Mouse (Mus musculus): ENCODE results near the gene Tead4. TPM values are rescaled to one million over a fixed set of nuclear protein-coding genes. Genes with fewer than 3 reads are reported as not detected.
A peak's percentile ranks its signal among the peaks of the same experiment; 100 is the strongest.

Gene Tead4
- polyA plus RNA-seq, 1 experiment from 2014 or later = 1.3 TPM

GRCm38 (mm10) chr6:128250596-128250995, 50.0 kb downstream of the Tead4 start:
- ATAC-seq (ENCODE audit: insufficient number of reproducible peaks, low FRiP score, low TSS enrichment, low read depth) = no peak
- Histone ChIP-seq H3K4me2 (ENCODE audit: low read depth, severe bottlenecking) (no peak overlapping the region), H3K9ac (ENCODE audit: low read length) (no peak overlapping the region), H3K4me3 (ENCODE audit: low read depth, low read length) (no peak overlapping the region), H3K27ac (replicated peaks; ENCODE audit: low read depth, low read length) (no peak overlapping the region), H3K36me3 (ENCODE audit: control insufficient read depth, insufficient read depth, low read length) (no peaks in the 10 kb centered on the region), H3K27me3 (ENCODE audit: control insufficient read depth, insufficient read depth, low read length) (no peaks in the 10 kb centered on the region), H3K4me1 (ENCODE audit: control insufficient read depth, insufficient read depth, low read length) (no peaks in the 10 kb centered on the region), H3K9me3 (ENCODE audit: control insufficient read depth, low read length) (no peaks in the 10 kb centered on the region)
- 87% methylated on average over 5 of the region's 5 CpGs for WGBS
- DNase-seq (ENCODE audit: low spot score) = no peak

DNA sequence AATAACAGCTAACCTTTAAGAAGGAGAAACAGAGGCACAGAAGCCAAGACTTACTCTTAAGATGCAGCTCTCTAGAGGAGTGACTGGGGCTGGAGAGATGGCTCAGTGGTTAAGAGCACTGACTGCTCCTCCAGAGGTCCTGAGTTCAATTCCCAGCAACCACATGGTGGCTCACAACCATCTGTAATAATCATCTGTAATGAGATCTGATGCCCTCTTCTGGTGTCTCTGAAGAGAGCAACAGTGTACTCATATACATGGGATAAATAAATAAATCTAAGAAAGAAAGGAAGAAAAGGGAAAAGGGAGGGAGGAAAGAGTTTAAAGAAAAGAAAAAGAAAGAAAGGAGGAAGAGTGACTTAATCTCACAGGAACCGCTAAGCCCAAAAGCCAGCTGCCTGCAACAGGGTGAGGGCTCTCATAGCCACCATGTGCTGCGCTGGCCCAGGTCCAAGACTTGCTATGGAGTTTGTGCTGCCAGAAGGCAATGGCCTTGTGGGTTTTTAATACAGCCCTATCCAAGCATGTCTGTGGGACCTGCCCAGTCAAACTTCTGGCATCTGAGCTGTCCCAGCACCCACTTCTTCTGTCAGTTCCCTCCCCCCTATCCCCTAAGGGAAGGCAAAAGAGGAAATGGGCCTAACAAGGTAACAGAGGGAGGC, 63.4 kb downstream of the Tead4 start:
- Histone ChIP-seq H3K9me3 (ENCODE audit: control insufficient read depth, low read length) (no peaks in the 10 kb centered on the region), H3K4me1 (ENCODE audit: control insufficient read depth, insufficient read depth, low read length) (no peaks in the 10 kb centered on the region)
- no peak for ATAC-seq (ENCODE audit: insufficient number of reproducible peaks, low FRiP score, low TSS enrichment, low read depth)

DNA sequence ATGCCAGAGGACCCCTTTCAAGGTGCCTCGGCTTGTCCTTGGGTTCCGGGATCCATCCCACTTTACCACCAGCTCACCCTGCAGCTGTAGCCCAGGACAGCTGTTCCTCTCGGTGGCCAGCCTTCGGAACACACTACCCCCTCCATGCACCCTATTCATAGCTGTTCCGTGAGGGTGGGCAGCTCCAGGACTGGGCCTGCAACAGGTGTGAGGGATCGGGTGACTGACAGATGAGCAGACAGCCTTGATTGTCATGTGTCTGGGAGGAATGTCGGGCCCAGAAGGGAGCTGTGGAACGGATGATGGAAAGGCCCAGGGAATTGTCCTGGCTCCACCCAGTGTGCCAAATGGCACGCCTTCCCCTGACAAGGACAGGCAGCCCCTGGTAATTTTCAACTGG, 64.0 kb downstream of the Tead4 start:
- H3K9ac ChIP-seq (ENCODE audit: low read length) = no peak overlapping the region
- H3K4me1 ChIP-seq (ENCODE audit: control insufficient read depth, insufficient read depth, low read length) = no peaks in the 10 kb centered on the region
- no peaks in the 10 kb centered on the region for H3K36me3 ChIP-seq (ENCODE audit: control insufficient read depth, insufficient read depth, low read length)
- no peak overlapping the region for H3K4me2 ChIP-seq (ENCODE audit: low read depth, severe bottlenecking)
- DNase-seq (ENCODE audit: low spot score) (no peak), ATAC-seq (ENCODE audit: insufficient number of reproducible peaks, low FRiP score, low TSS enrichment, low read depth) (peak; percentile 65)
- 59% methylated on average over 9 of the region's 9 CpGs for WGBS
- H3K4me3 ChIP-seq (ENCODE audit: low read depth, low read length) = no peak overlapping the region
- no peak overlapping the region for H3K27ac ChIP-seq (replicated peaks; ENCODE audit: low read depth, low read length)
- no peaks in the 10 kb centered on the region for H3K9me3 ChIP-seq (ENCODE audit: control insufficient read depth, low read length)
- no peaks in the 10 kb centered on the region for H3K27me3 ChIP-seq (ENCODE audit: control insufficient read depth, insufficient read depth, low read length)

More for the DNA sequence above, 63.4 kb downstream of the Tead4 start:
- DNase-seq (ENCODE audit: low spot score) = no peak
- Histone ChIP-seq H3K27ac (replicated peaks; ENCODE audit: low read depth, low read length) (no peak overlapping the region), H3K36me3 (ENCODE audit: control insufficient read depth, insufficient read depth, low read length) (no peaks in the 10 kb centered on the region), H3K4me3 (ENCODE audit: low read depth, low read length) (no peak overlapping the region), H3K4me2 (ENCODE audit: low read depth, severe bottlenecking) (no peak overlapping the region), H3K27me3 (ENCODE audit: control insufficient read depth, insufficient read depth, low read length) (no peaks in the 10 kb centered on the region), H3K9ac (ENCODE audit: low read length) (no peak overlapping the region)
- WGBS = 92% methylated on average over 2 of the region's 2 CpGs

DNA sequence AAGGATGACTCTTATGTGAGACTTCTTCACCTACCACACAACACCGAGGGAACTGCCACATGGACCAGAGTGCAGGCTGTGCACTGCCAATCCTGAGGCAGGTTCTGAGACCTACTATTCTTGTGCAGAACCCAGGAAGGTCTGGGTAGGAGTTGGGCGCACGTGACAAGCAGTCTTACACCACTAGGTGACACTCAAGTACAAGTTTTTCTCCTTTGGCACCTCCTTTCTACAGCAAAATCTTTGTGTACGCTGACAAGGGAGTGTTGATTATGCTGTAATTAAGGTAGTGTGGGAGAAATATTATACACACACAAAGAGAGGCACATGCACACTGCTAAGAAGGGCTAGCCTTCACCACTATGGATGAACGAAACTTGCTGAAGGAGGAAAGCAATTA, 66.4 kb downstream of the Tead4 start:
- 0 out of 2 replicates have a peak, but pooled peaks have one; percentile 22 for ATAC-seq (ENCODE audit: insufficient number of reproducible peaks, low FRiP score, low TSS enrichment, low read depth)
- no peaks in the 10 kb centered on the region for H3K9me3 ChIP-seq (ENCODE audit: control insufficient read depth, low read length)
- H3K36me3 ChIP-seq (ENCODE audit: control insufficient read depth, insufficient read depth, low read length) = no peaks in the 10 kb centered on the region
- no peaks in the 10 kb centered on the region for H3K27me3 ChIP-seq (ENCODE audit: control insufficient read depth, insufficient read depth, low read length)
- no peak overlapping the region for H3K27ac ChIP-seq (replicated peaks; ENCODE audit: low read depth, low read length)
- H3K9ac ChIP-seq (ENCODE audit: low read length) = no peak overlapping the region
- H3K4me2 ChIP-seq (ENCODE audit: low read depth, severe bottlenecking) = no peak overlapping the region
- peak; percentile 54 for DNase-seq (ENCODE audit: low spot score)
- WGBS = 28% methylated on average over 5 of the region's 5 CpGs
- H3K4me3 ChIP-seq (ENCODE audit: low read depth, low read length) = no peak overlapping the region
- no peaks in the 10 kb centered on the region for H3K4me1 ChIP-seq (ENCODE audit: control insufficient read depth, insufficient read depth, low read length)

DNA sequence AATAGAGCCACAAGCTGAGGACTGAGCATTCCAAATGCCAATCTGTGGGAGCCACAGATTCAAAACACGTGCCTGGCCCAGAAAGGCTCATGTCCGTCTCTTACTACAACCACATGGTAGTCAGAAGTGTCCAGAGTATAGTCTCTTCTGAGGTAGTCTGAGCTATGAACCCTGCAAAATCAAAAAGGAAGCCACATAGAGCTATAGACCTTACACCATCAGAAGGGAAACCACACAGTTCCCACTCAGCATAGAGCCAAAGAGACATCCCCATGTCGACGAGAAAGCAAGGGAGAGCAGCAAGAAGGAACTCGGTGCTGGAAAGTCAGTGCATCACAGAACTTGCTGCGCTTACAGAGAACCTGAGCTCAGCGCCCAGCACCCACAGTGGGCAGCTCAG, 68.4 kb downstream of the Tead4 start:
- H3K27me3 ChIP-seq (ENCODE audit: control insufficient read depth, insufficient read depth, low read length) = no peaks in the 10 kb centered on the region
- DNase-seq (ENCODE audit: low spot score) (no peak), ATAC-seq (ENCODE audit: insufficient number of reproducible peaks, low FRiP score, low TSS enrichment, low read depth) (no peak)
- 72% methylated on average over 7 of the region's 7 CpGs for whole genome bisulfite sequencing
- H3K4me1 ChIP-seq (ENCODE audit: control insufficient read depth, insufficient read depth, low read length) = no peaks in the 10 kb centered on the region
- no peaks in the 10 kb centered on the region for H3K9me3 ChIP-seq (ENCODE audit: control insufficient read depth, low read length)
- no peaks in the 10 kb centered on the region for H3K36me3 ChIP-seq (ENCODE audit: control insufficient read depth, insufficient read depth, low read length)
- H3K4me3 ChIP-seq (ENCODE audit: low read depth, low read length) = no peak overlapping the region
- no peak overlapping the region for H3K4me2 ChIP-seq (ENCODE audit: low read depth, severe bottlenecking)
- H3K27ac ChIP-seq (replicated peaks; ENCODE audit: low read depth, low read length) = no peak overlapping the region
- H3K9ac ChIP-seq (ENCODE audit: low read length) = no peak overlapping the region

DNA sequence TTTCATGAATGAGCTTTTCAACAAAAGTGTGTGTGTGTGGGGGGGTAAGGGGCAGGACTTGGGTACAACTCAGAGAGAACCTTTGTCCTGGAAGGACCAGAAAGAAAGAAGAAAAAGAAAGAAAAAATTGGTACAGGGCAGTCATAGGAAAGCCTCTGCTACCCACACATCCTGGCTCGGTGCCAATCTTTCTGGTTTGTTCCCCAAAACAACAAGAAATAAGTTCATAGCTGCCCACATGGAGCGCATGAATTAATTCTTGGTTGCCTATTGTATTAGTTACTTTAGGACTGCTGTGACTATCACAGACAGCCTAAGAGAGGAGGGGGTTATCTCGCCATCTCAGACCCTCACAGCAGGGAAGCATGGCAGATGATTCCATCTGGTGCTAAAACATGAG, 68.9 kb downstream of the Tead4 start:
- ATAC-seq (ENCODE audit: insufficient number of reproducible peaks, low FRiP score, low TSS enrichment, low read depth) (no peak), DNase-seq (ENCODE audit: low spot score) (no peak)
- no peaks in the 10 kb centered on the region for H3K9me3 ChIP-seq (ENCODE audit: control insufficient read depth, low read length)
- H3K36me3 ChIP-seq (ENCODE audit: control insufficient read depth, insufficient read depth, low read length) = no peaks in the 10 kb centered on the region
- H3K4me2 ChIP-seq (ENCODE audit: low read depth, severe bottlenecking) = no peak overlapping the region
- no peak overlapping the region for H3K4me3 ChIP-seq (ENCODE audit: low read depth, low read length)
- H3K27ac ChIP-seq (replicated peaks; ENCODE audit: low read depth, low read length) = no peak overlapping the region
- H3K4me1 ChIP-seq (ENCODE audit: control insufficient read depth, insufficient read depth, low read length) = no peaks in the 10 kb centered on the region
- H3K9ac ChIP-seq (ENCODE audit: low read length) = no peak overlapping the region
- H3K27me3 ChIP-seq (ENCODE audit: control insufficient read depth, insufficient read depth, low read length) = no peaks in the 10 kb centered on the region
- WGBS = 87% methylated on average over 3 of the region's 3 CpGs

- H3K9ac ChIP-seq (ENCODE audit: low read length) = no peak overlapping the region
- H3K27me3 ChIP-seq (ENCODE audit: control insufficient read depth, insufficient read depth, low read length) = no peaks in the 10 kb centered on the region
- ATAC-seq (ENCODE audit: insufficient number of reproducible peaks, low FRiP score, low TSS enrichment, low read depth) (no peak), DNase-seq (ENCODE audit: low spot score) (peak; percentile 58)
- 26% methylated on average over 8 of the region's 8 CpGs for WGBS
- H3K4me1 ChIP-seq (ENCODE audit: control insufficient read depth, insufficient read depth, low read length) = no peaks in the 10 kb centered on the region
- H3K27ac ChIP-seq (replicated peaks; ENCODE audit: low read depth, low read length) = no peak overlapping the region
- H3K36me3 ChIP-seq (ENCODE audit: control insufficient read depth, insufficient read depth, low read length) = no peaks in the 10 kb centered on the region
- no peaks in the 10 kb centered on the region for H3K9me3 ChIP-seq (ENCODE audit: control insufficient read depth, low read length)
- H3K4me3 ChIP-seq (ENCODE audit: low read depth, low read length) = no peak overlapping the region
- no peak overlapping the region for H3K4me2 ChIP-seq (ENCODE audit: low read depth, severe bottlenecking)
Measured at GRCm38 (mm10) chr6:128227438-128228017, 73.1 kb downstream of the Tead4 start.

DNA sequence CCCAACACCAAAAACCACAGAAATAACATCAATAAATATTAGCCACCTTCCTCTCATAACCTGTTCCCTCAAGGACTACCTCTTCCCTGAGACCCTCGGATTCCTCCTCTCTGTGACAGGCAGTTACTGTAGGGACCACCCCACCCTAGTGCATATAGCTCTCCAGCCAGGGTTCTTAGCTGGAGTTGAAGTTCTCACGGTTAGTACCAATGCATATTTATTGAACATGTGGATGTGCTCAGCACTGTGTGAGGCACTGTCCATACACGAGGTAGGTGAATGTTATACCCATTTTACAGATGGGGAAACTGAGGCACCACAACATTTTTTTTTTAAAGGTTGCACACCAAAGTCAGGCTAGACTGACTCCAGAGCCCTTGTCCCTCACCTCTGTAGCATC, 73.7 kb downstream of the Tead4 start:
- Histone ChIP-seq H3K27me3 (ENCODE audit: control insufficient read depth, insufficient read depth, low read length) (no peaks in the 10 kb centered on the region), H3K4me1 (ENCODE audit: control insufficient read depth, insufficient read depth, low read length) (no peaks in the 10 kb centered on the region), H3K4me3 (ENCODE audit: low read depth, low read length) (no peak overlapping the region), H3K36me3 (ENCODE audit: control insufficient read depth, insufficient read depth, low read length) (no peaks in the 10 kb centered on the region), H3K9me3 (ENCODE audit: control insufficient read depth, low read length) (no peaks in the 10 kb centered on the region), H3K27ac (replicated peaks; ENCODE audit: low read depth, low read length) (no peak overlapping the region), H3K4me2 (ENCODE audit: low read depth, severe bottlenecking) (no peak overlapping the region), H3K9ac (ENCODE audit: low read length) (no peak overlapping the region)
- ATAC-seq (ENCODE audit: insufficient number of reproducible peaks, low FRiP score, low TSS enrichment, low read depth) = no peak
- WGBS = 85% methylated on average over 3 of the region's 3 CpGs
- no peak for DNase-seq (ENCODE audit: low spot score)

DNA sequence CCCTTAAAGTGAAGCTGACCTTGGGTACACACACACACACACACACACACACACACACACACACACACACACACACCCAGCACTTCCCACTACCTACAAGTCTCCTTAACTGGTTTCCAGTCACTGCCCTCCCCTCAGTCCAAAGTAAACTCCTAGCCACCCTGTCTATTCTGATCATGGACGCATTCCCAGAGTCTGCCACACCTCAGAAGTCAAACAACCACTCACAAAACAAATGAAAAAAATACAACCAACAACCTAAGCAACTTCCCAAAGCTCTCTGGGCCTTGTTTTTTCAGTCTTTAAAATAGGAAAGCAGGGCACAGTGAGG, 74.8 kb downstream of the Tead4 start:
- Histone ChIP-seq H3K36me3 (ENCODE audit: control insufficient read depth, insufficient read depth, low read length) (no peaks in the 10 kb centered on the region), H3K27ac (replicated peaks; ENCODE audit: low read depth, low read length) (no peak overlapping the region), H3K4me3 (ENCODE audit: low read depth, low read length) (no peak overlapping the region), H3K9ac (ENCODE audit: low read length) (no peak overlapping the region), H3K4me1 (ENCODE audit: control insufficient read depth, insufficient read depth, low read length) (no peaks in the 10 kb centered on the region), H3K4me2 (ENCODE audit: low read depth, severe bottlenecking) (no peak overlapping the region), H3K27me3 (ENCODE audit: control insufficient read depth, insufficient read depth, low read length) (no peaks in the 10 kb centered on the region), H3K9me3 (ENCODE audit: control insufficient read depth, low read length) (no peaks in the 10 kb centered on the region)
- ATAC-seq (ENCODE audit: insufficient number of reproducible peaks, low FRiP score, low TSS enrichment, low read depth) = no peak
- DNase-seq (ENCODE audit: low spot score) = no peak
- 73% methylated on average over 1 of the region's 1 CpGs for WGBS

Measured in limb, embryonic 11.5 days (tissue).